Mouse (Mus musculus) layer of hippocampus, postnatal 36 days (tissue): ENCODE results near the gene B430306N03Rik. TPM values are rescaled to one million over a fixed set of nuclear protein-coding genes. Genes with fewer than 3 reads are reported as not detected.
"Not testable (repeated sequence)": the region's sequence is repeated elsewhere in the genome, so short reads cannot be mapped to it uniquely, and the experiment has no call there.

ENCODE experiments used
- DNase-seq, 2 experiments: peaks; one replicate each; pipeline ENCODE4 v3.0.0; 2022
- total RNA-seq, 2 experiments: library from RNA; stranded (reverse); gene quantifications; 2 replicates each; pipeline ENCODE4 v1.2.3; 2021

The B430306N03Rik gene
- total RNA-seq, 2 experiments from 2014 or later, result 0.22 TPM; not detected in 1

- DNase-seq, result no peak
These were observed 3.8 kb upstream of the B430306N03Rik start for GRCm38 (mm10) chr17:48312124-48312523.

- no peak for DNase-seq
These were observed 2.7 kb downstream of the B430306N03Rik start for GRCm38 (mm10) chr17:48318686-48319085.

GRCm38 (mm10) chr17:48321279-48321678, 5.3 kb downstream of the B430306N03Rik start:
- no peak for DNase-seq

DNA sequence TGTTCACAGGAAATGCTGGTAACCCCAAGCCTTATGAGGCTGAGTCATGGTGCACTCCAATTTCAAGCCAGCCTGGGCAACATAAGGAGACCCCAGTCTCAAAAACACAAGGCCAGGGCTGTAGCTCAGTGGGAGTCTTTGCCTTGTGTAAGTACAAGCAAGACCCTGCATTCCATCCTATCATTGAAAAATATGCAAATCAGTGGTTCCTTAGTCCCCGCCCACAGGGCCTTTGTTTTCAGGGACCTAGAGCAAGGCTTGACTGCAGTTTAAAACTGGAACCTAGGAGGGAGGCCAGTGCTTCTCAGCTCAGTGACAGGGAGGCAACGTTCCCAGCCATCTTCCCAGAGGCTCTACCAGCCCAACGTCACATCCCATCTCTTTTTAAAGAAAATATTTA, 7.3 kb downstream of the B430306N03Rik start:
- DNase-seq, result no peak

DNA sequence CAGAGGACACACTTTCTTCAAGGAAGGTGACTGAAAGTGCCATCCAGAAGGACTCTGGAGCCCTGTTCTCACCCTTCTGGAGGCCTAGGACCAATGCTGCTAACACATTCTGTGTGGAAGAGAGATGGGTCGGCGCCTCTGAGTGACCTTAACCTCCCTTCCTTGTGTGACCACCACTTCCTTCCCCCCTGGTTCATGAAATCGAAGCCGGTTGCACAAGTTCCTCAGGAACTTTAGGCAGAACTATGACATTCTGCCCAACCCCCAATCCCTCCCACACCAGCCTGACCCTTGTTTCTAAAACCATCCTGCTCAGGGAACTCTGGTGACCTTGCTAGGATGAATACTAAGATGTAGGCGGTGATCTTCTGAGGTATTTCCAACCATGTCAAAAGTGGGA, 8.3 kb downstream of the B430306N03Rik start:
- no peak for DNase-seq

- no peak for DNase-seq
These were observed 9.2 kb downstream of the B430306N03Rik start for GRCm38 (mm10) chr17:48325093-48325492.

DNA sequence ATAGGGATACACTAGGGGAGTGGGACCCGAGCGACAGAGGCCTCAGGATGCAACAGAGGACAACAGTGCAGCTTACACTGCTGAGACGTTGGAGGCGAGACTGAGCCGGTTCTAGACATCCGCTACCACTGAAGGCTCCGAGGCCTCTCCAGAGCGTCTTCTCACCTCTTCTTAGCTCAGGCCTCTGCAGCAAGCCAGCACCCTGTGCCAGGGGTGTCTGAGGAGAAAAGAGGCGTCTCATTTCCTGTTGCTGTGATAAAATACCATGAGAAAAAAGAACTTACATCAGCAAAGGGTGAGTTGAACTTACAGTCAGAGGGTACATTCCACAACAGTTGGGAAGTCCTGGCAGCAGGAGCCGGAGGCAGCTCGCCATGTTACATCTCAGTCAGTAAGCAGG, 9.7 kb downstream of the B430306N03Rik start:
- no peak for DNase-seq

- peak; percentile 56 to 57 for DNase-seq
These were observed 10.7 kb downstream of the B430306N03Rik start for GRCm38 (mm10) chr17:48326656-48327055.

DNA sequence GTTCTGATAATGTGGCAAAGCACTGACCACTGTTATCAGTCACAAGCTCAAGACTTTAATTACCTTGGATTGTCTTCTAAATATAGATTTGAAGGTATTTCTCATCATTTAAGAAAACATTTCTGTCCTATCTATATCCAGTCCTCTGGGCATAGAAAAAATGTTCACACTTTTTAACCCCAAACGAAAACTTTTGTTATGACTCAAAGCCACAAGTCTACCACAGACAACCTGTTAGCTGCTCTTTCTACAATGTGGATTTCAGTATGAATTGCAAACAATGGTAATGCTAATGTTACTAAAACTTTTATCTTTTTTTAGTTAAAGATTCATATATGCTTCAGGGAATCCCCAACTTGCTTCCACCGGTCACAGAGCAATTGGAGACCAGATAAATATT, 16.6 kb downstream of the B430306N03Rik start:
- no peak for DNase-seq

GRCm38 (mm10) chr17:48334186-48334585, 18.2 kb downstream of the B430306N03Rik start:
- no peak for DNase-seq

- DNase-seq, result peak; percentile 59 to 65
These were observed 20.9 kb downstream of the B430306N03Rik start for GRCm38 (mm10) chr17:48336857-48337256.

DNA sequence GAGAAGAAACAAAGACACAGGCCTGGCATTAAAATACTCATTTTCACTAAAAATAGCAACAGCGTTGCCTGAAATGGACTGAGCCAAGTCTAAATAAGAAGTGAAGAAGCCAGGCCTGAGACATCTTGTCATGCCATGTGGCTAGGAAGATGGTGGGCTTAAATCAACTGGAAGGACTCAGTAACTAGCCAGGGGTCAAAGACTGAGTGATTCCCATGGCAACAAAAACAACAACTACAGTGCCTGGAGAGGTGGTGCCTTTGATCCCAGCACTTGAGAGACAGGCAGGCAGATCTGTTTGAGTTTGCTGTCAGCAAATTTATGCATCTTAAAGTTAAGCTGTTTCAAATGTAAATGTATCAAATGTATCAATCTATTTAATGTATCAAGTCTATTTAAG, 24.3 kb downstream of the B430306N03Rik start:
- DNase-seq, result no peak

DNA sequence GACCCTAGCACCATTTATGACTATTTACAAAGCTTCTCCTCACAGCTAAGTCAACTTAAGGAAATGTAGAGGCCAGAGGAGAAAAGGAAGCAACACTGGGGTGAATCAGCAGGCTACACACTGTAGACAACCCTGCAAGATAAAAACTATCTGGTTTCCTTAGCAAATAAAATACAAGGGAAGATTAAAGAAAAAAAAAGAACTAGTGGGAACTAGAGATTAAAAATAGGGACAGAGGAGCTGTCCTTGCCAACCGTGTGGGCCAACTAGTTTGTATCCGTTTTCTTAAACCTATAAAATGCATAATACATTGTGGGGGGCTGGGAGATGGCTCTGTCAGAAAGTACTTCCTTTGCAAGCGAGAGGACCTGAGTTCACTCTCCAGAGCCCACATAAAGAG, 26.0 kb downstream of the B430306N03Rik start:
- DNase-seq, result no peak

GRCm38 (mm10) chr17:48343065-48343464, 27.1 kb downstream of the B430306N03Rik start:
- no peak for DNase-seq

DNA sequence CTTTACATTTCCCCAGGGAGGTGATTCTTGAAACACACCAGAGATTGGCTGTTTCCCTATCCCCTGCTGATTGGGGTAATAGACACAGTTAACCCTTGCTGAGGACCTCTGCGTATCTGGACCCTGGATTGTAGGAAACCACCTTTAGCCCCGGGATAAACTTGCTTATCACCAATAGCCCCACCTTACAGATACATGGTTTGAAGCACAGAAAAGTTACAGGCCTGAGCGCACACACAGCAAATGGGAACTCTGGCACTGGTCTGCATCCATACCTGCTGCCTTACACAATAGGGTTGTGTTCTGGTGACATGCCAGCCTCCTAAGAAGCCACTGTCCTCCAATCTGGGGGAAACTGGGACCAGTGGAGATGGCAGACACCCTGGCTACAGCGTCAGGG, 29.9 kb downstream of the B430306N03Rik start:
- no peak for DNase-seq

- DNase-seq, result no peak
These were observed 30.3 kb downstream of the B430306N03Rik start, which contains the start of gene Trem2 for GRCm38 (mm10) chr17:48346231-48346630. Gene Trem2 (plus strand): TSS chr17:48346401.

DNA sequence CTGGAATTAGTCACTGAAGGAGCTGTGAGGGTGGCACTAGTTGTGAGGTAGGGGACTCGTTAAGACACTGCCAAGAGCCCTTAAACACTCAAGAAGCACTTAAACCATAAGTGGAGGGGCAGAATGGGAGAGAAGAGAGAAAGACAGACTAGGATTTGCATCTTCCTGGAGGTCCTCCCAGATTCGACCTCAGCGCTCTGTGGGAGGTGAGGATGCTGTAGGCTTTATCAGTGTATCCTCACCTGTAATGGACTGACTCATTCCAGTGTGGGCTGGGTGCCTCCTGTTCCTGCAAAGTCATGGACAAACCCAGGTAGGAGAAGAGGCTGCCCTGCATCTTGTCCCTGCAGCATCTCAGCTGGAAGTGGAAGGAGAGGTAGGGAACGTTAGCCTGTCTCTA, 30.9 kb downstream of the B430306N03Rik start:
- no peak for DNase-seq

DNA sequence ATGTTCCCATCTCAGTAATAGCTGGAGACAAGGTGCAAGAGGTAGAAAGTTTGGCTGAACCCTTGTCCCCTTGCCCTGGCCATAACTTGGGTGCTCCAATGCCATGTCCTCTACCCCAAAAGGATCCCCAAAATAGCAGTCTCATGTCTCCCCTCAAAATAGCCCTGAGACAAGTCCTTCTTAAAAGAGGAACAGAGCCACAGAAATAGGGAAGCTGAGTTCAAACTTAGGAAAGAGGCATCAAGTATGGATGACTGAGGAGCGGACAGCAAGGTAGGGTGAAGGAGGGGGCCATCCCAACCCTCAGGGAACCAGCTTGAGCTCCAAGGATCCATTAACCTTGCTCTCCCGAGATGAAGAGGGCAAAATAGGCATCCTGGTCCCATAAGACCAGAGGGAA, 31.3 kb downstream of the B430306N03Rik start:
- no peak for DNase-seq

DNA sequence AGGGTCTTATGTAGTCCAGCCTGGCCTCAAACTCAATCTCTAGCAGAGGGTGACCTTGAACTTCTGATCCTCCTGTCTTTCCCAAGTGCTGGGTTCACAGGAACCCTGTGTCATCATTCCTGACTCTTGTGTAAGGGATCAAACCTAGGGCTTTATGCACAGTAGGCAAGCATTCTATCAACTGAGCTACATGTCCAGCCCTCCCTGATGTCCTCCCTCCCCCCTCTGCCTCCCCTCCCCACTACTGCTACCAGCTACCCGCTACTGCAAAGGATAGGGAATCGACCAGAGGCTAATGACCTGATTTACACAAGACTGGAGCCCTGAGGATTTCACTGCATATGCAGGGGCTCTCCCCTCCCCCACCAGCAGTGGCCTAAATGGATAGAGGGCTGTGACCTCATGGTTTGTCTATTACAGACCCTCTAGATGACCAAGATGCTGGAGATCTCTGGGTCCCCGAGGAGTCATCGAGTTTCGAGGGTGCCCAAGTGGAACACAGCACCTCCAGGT, 34.8 kb downstream of the B430306N03Rik start:
- DNase-seq, result no peak

DNA sequence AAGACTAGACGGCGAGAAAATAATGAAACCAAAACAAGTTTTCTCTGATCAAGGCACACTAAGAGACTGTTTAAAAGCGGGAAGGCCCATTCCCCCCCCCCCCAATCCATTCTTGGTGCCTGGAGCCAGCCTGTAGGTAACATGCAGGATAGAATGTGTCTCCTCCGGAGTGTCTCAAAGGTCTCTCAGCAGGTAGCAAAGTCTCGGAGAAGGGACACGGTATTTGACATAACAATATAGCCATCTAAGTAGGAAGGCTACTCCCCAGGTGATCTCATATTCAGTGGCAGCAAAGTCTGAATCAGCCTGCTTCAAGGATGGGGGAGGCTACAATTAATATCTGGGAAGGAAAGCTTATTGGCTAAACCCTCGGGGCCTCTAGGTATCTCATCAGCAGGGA, 37.0 kb downstream of the B430306N03Rik start:
- DNase-seq, result not testable (repeated sequence)

DNA sequence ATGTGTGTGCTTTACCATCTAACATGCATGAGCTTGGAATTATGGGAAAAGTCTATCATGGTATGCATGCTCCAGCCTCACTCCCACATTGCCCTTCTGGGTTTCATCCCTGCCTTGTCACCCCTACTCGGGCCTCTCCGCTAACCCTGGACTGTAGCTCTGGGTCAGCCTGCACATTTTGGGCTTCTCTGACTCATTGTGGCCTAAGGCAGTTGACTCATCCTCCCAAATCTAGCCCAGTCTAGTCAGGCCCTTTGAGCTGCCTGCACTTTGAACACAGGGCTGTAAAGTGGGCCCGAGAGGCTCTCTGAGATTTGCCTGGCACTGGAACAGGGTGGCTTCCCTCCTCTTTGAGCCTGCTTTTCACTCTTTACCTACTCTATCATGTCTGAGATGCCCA, 39.9 kb downstream of the B430306N03Rik start:
- DNase-seq, result no peak

- DNase-seq, result no peak
These were observed 42.0 kb downstream of the B430306N03Rik start for GRCm38 (mm10) chr17:48357892-48358291.

GRCm38 (mm10) chr17:48359616-48360015, 43.7 kb downstream of the B430306N03Rik start, which contains the start of gene Treml1:
Gene Treml1 (plus strand): TSS chr17:48359916.
- no peak for DNase-seq

GRCm38 (mm10) chr17:48360462-48360861, 44.5 kb downstream of the B430306N03Rik start:
- no peak for DNase-seq

GRCm38 (mm10) chr17:48362346-48362745, 46.4 kb downstream of the B430306N03Rik start:
- DNase-seq, result no peak
